Mouse (Mus musculus): Measurements from ENCODE around the gene Slc12a4.
A peak's percentile ranks its signal among the peaks of the same experiment; 100 is the strongest.

Gene Slc12a4

GRCm38 (mm10) chr8:105966692-105967311 is 905 bp upstream of the Slc12a4 start:
- DNase-seq = peak; percentile 29 to 37

GRCm38 (mm10) chr8:105965266-105965904 is 512 bp downstream of the Slc12a4 start:
- DNase-seq = peak; percentile 41 to 56

GRCm38 (mm10) chr8:105964506-105965265 is 1.2 kb downstream of the Slc12a4 start:
- DNase-seq = no peak

DNA sequence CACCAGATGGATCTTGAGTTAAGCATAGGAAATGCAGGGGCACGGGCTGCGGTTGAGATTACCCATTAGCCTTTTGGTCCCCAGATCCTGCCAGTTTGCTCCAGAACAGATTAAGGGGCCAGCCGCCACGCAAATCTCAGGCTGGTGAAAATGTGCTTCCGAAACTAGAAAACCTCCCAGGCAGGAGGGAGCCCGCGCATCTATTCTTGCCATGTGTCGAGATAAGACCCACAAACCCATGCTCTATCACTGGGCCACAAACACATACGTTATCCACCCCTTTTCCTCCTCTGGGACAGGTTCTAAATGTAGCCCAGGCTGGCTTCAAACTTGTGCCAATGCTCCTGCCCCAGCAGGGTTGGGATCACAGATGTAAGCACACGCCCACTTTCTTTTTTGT is 4.4 kb downstream of the Slc12a4 start:
- DNase-seq = no peak

- no peak for DNase-seq
Measured at GRCm38 (mm10) chr8:105961101-105961500, 4.8 kb downstream of the Slc12a4 start.

- DNase-seq = peak; percentile 91
Measured at GRCm38 (mm10) chr8:105959350-105959749, 6.5 kb downstream of the Slc12a4 start.

GRCm38 (mm10) chr8:105957813-105958212 is 8.1 kb downstream of the Slc12a4 start:
- no peak for DNase-seq

DNA sequence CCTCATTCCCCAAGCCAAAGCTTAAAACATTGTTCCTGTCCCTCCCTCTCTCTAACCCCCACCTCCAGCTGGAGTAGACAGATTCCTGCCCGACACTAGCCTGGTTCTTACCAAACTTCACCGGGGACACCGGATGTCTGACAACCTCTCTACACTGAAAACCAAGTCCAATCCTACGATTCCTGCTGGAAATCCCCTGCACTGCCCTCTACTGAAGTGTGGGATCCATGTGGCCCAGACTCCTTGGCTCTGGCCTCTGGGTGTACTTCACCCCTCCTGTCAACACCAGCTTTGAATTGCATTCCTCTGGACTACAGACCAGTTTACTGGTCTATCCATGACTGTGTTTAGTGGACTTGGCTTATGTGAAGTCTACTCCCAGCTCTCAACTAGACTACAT is 9.3 kb downstream of the Slc12a4 start:
- no peak for DNase-seq

GRCm38 (mm10) chr8:105951057-105951659 is 14.7 kb downstream of the Slc12a4 start:
- DNase-seq = peak; percentile 54 to 68

DNA sequence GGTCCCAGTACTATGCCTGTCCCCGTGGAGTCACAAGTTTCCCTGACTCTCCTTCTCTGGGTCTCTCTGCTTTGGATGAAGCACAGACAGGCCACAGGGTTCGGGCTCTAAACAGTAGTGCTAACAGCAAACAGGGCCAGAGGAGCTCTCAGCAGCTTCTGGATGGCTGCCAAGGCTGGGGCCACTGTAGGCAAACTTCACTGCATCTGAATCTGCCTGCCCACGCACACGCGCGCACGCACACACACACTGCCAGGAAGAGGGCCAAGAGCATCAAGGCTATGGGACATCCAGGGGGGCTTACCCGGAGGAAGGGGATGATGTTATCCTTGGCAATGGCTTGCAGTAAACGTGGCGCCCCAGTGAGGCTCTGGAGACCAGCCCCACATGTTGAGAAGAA is 16.5 kb downstream of the Slc12a4 start:
- peak; percentile 73 to 78 for DNase-seq

GRCm38 (mm10) chr8:105943321-105943739 is 22.6 kb downstream of the Slc12a4 start, which contains the start of gene Lcat:
Gene Lcat (minus strand): TSS chr8:105943382.
- peak; percentile 44 to 65 for DNase-seq

DNA sequence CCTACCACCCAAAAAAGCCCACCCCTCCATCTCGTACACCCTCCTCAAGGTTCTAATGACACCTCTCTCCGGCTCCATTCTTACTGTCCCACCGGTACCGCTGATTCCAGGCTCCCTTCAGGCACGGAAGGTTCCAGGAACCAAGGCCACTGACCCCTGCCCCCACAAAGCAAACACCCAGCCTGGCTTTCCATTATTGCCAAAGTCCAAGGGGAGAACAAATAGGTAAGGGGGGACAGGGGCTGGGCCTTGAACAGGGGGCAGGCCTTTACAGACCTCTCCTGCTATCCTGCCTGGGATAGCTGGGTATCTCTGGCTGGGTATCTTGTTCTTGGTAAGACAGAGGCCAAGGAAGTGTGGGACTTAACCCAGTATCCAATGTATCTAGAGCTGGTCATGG is 23.4 kb downstream of the Slc12a4 start:
- DNase-seq = no peak

DNA sequence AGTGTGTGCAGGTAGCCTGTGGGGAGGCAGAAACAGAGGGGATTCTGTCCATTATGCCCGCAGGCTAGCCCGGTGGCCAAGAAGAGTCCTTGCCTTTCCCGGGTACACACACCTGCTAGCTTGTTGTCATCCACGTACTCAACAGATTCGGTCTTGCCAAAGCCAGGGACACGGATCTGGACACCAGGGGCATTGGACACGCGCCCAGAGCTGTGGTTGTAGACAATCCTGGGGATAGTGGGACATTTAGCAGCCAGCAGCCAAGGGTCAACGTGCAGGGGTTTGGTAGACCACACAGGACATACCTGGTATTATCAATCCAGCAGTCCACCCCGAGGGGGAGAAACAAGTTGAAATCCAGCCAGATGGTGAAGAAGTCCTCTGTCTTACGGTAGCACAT is 23.9 kb downstream of the Slc12a4 start:
- DNase-seq = peak; percentile 30 to 34

DNA sequence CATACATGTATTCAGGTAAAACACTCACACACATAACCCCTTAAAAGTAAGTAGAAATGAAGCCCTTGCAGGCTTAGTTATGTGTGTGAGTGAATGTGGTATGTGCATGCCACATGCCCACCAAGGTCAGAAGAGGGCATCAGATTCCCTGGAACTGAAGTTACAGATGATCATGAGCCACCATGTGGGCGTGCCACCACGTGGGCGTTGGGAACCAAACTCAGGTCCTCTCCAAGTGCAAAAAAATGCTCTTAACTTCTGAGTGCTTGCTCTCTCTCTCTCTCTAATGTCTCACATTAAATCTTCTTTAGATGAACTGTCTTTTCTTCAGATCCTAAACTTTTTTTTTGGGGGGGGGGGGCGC is 27.6 kb downstream of the Slc12a4 start, which contains the start of gene Psmb10:
Gene Psmb10 (minus strand): TSS at position 139 of the 364 bp plus-strand sequence.
- peak; percentile 54 to 58 for DNase-seq

GRCm38 (mm10) chr8:105937496-105938305 is 28.2 kb downstream of the Slc12a4 start:
- DNase-seq = peak; percentile 52 to 65

DNA sequence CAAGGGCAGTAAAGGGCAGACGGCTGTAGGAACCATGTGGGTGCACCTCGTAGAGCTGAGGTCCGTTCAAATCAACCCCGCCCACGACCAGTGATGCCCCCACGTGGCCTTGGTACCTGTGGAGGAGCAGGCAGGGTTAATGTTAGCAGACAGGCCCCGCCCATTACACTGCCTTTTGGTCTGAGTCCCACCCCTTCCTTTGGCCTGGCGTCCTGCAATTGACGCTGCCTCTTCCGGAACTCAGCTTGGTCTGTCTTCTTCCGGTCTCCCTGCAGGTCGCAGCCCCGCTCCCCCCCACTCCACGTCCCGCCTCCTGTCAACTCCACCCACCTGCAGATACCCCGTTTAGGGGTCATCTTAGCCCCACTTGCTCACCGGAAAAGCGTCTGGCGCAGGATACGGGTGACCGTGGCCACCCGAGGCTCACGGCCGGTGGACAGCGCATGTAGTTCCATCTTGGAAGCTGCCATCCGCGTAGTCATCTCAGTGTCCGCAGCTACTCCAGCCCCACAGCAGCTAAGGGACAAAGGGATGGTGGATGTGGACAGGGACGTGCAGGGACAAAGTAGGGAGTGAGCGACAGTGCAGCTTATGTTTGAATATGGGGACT is 28.9 kb downstream of the Slc12a4 start:
- DNase-seq = peak; percentile 95 to 96

- DNase-seq = peak; percentile 39 to 48
Measured at GRCm38 (mm10) chr8:105935863-105936603, 29.9 kb downstream of the Slc12a4 start.

DNA sequence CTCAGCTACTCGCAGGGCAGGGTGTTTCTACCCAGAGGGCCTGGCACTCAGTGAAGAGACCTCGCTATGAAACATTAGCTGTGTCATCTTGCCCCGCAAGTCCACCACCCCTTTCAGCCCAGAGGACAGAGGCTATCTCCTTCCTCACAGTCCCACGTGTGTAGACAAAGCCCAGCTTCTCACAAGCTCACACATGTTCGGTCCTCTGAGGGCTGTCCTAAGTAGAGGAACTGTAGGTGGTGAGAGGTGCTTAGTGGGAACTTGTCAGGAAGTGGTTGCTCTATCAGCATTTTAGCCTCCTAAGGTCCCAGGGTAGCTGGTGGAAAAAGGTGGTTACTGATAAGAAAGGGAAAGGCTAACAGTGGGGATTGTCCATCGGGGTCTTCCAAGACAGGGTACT is 30.8 kb downstream of the Slc12a4 start:
- DNase-seq = no peak

- no peak for DNase-seq
Measured at GRCm38 (mm10) chr8:105933762-105934161, 32.1 kb downstream of the Slc12a4 start, which contains the start of gene Ctrl. Gene Ctrl (minus strand): TSS chr8:105933862.

- no peak for DNase-seq
Measured at GRCm38 (mm10) chr8:105932525-105932924, 33.4 kb downstream of the Slc12a4 start.

DNA sequence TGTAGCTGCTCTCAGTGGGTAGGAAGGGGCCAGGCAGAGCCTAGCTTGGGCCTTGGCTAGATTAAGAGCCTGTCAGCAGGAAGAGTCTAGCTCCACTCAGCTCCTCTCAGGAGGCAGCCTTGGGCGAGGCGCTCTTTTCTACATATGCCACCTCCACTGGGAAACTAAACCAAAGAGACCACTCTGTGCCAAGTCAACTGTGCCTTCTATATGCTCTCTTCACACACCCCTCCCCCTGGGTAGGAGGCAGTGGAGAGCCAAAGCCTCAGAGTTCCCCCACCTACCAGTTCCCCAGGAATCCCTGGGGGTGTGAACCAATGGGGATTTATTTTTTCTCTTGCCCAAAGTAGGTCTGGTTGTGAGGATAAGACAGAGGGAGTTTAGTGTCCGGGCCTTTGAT is 34.6 kb downstream of the Slc12a4 start:
- DNase-seq = no peak

Data from cerebellum, postnatal 10 days (tissue).